Mouse (Mus musculus) G1E (cell line): Measurements from ENCODE around the gene Flt1.

Experiments used
- CTCF ChIP-seq: IDR thresholded peaks from 2 replicates; pipeline ENCODE4 v1.5.1; 2012; ENCODE audit warnings: low read depth, low read length, inconsistent platforms, mixed read lengths
- GATA1 ChIP-seq: IDR thresholded peaks from 2 replicates; pipeline ENCODE4 v1.6.1; 2012; ENCODE audit warnings: borderline replicate concordance, low read length, inconsistent platforms, mixed read lengths
- POLR2AphosphoS5 ChIP-seq: IDR thresholded peaks from 2 replicates; pipeline ENCODE4 v1.6.1; 2012; ENCODE audit warnings: low read depth, low read length, inconsistent platforms; ENCODE audit not compliant: insufficient replicate concordance

DNA sequence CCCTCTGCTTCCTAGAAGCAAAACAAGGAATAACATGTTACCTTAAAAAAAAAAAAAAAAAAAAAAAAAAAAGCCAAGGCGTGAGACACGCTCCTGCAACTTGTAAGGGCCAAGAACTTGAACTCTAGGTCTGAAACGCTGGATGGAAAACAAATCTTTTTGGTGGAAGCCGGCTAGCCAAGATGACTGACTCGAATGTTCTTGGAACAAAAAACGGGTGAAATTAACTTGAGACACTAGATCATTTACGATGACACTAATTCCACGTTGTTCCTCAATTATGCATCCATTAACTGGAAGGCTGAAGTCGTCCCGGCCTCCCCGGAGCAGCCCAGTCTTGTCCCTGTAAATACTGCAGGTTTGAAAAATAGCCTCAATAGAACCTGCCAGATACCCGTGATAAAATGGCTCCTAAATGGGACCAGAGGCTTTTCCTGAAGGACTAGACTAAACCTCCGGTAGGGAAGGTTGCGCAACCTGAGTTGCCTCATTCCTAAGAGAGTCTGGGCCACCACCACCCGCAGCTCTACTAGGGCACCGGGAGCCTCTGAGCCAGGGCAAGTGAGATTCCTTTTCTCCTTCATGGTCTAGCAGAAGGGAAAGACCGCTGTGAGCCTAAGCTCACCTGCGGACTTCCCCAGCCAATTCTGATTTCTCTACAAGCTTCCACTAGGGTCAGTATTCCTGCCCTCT lies 1.0 kb upstream of the Flt1 start:
- no peak for TF ChIP-seq CTCF
- TF ChIP-seq POLR2AphosphoS5: no peak
- TF ChIP-seq GATA1: no peak
